Mouse (Mus musculus): ENCODE measurements around the gene Eif3j1. TPM values are rescaled to one million over a fixed set of nuclear protein-coding genes. Genes with fewer than 3 reads are reported as not detected.

Gene Eif3j1
- polyA plus RNA-seq, 1 experiment from 2014 or later = 8.9 TPM

GRCm38 (mm10) chr2:122031970-122032369 is 3.6 kb downstream of the Eif3j1 start:
- no peak overlapping the region for H3K9ac ChIP-seq (ENCODE audit: low read length)
- H3K4me3 ChIP-seq (replicated peaks; ENCODE audit: low read length) = no peak overlapping the region

DNA sequence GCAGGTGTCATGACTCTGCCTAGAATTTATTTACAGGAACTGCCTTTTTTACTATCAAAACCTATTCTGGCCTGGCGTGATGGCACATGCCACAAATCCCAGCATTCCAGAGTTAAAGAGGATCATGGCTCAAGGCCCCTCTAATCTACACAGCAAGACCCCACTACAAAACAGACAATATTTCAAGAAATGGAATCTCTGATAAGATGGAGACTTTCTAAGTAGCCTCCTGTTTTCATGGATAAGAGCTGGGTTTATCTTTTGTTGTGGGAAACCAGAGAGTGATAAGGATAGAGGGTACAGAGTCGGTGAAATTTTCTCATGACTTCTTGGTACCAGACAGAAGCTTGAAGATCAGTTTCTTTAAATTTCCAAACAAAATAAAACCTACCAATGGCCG is 7.7 kb downstream of the Eif3j1 start:
- no peak overlapping the region for H3K27ac ChIP-seq (ENCODE audit: low read length)
- H3K4me3 ChIP-seq (replicated peaks; ENCODE audit: low read length) = no peak overlapping the region
- H3K9ac ChIP-seq (ENCODE audit: low read length) = no peak overlapping the region
- WGBS = 80% methylated on average over 3 of the region's 3 CpGs
- no peaks in the 10 kb centered on the region for H3K27me3 ChIP-seq (ENCODE audit: control insufficient read depth, insufficient read depth, low read length)
- H3K4me1 ChIP-seq (ENCODE audit: control insufficient read depth, insufficient read depth, low read length) = no peaks in the 10 kb centered on the region
- ATAC-seq (ENCODE audit: insufficient read depth, low FRiP score) = no peak
- peaks cover 7% of the 10 kb centered on the region; the same call in 1 of the 2 replicates for H3K36me3 ChIP-seq (ENCODE audit: control insufficient read depth, insufficient read depth, low read length)
- no peaks in the 10 kb centered on the region for H3K9me3 ChIP-seq (replicated peaks; ENCODE audit: control insufficient read depth, low read length)
- H3K4me2 ChIP-seq (ENCODE audit: low read depth, low read length) = no peak overlapping the region

More at GRCm38 (mm10) chr2:122031970-122032369, 3.6 kb downstream of the Eif3j1 start:
- H3K4me1 ChIP-seq (ENCODE audit: control insufficient read depth, insufficient read depth, low read length) = no peaks in the 10 kb centered on the region; the same call in 1 of the 2 replicates
- no peaks in the 10 kb centered on the region for H3K9me3 ChIP-seq (replicated peaks; ENCODE audit: control insufficient read depth, low read length)
- ATAC-seq (ENCODE audit: insufficient read depth, low FRiP score) = no peak
- no peaks in the 10 kb centered on the region for H3K27me3 ChIP-seq (ENCODE audit: control insufficient read depth, insufficient read depth, low read length)
- 82% methylated on average over 5 of the region's 6 CpGs for WGBS
- peaks cover 5% of the 10 kb centered on the region; the same call in 1 of the 2 replicates for H3K36me3 ChIP-seq (ENCODE audit: control insufficient read depth, insufficient read depth, low read length)
- H3K4me2 ChIP-seq (ENCODE audit: low read depth, low read length) = no peak overlapping the region
- no peak overlapping the region for H3K27ac ChIP-seq (ENCODE audit: low read length)

DNA sequence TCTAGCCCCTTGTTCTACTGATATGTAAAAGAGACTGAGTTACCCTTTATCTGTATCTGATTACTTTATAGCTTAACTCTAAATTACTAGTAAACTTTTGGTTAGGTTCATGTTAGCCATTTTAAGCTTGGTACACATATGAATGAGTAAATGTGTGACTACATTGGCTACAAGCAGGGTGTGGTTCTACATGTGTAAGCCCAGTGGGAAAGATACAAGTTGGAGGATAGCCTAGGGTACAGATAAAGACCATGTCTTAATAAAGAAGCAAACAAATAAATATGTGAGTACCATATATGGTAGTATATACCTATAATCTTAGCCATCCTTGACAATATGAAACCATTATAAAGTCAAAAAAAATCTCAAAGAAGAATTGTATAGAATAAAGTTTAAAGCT is 15.6 kb downstream of the Eif3j1 start:
- H3K9ac ChIP-seq (ENCODE audit: low read length) = no peak overlapping the region
- H3K4me1 ChIP-seq (ENCODE audit: control insufficient read depth, insufficient read depth, low read length) = no peaks in the 10 kb centered on the region
- no peak overlapping the region for H3K4me3 ChIP-seq (replicated peaks; ENCODE audit: low read length)
- H3K4me2 ChIP-seq (ENCODE audit: low read depth, low read length) = no peak overlapping the region
- H3K27me3 ChIP-seq (ENCODE audit: control insufficient read depth, insufficient read depth, low read length) = no peaks in the 10 kb centered on the region
- no peak for ATAC-seq (ENCODE audit: insufficient read depth, low FRiP score)
- H3K27ac ChIP-seq (ENCODE audit: low read length) = no peak overlapping the region
- H3K36me3 ChIP-seq (ENCODE audit: control insufficient read depth, insufficient read depth, low read length) = 0 out of 2 replicates have a peak, but pooled peaks cover 8% of the 10 kb centered on the region
- H3K9me3 ChIP-seq (replicated peaks; ENCODE audit: control insufficient read depth, low read length) = no peaks in the 10 kb centered on the region

- no peaks in the 10 kb centered on the region for H3K4me1 ChIP-seq (ENCODE audit: control insufficient read depth, insufficient read depth, low read length)
- peaks cover 11% of the 10 kb centered on the region for H3K36me3 ChIP-seq (ENCODE audit: control insufficient read depth, insufficient read depth, low read length)
- H3K27ac ChIP-seq (ENCODE audit: low read length) = no peak overlapping the region
- H3K4me2 ChIP-seq (ENCODE audit: low read depth, low read length) = no peak overlapping the region
- no peak for ATAC-seq (ENCODE audit: insufficient read depth, low FRiP score)
- no peak overlapping the region for H3K9ac ChIP-seq (ENCODE audit: low read length)
- WGBS = 84% methylated on average over 11 of the region's 11 CpGs
- H3K9me3 ChIP-seq (replicated peaks; ENCODE audit: control insufficient read depth, low read length) = no peaks in the 10 kb centered on the region
- H3K27me3 ChIP-seq (ENCODE audit: control insufficient read depth, insufficient read depth, low read length) = no peaks in the 10 kb centered on the region
- H3K4me3 ChIP-seq (replicated peaks; ENCODE audit: low read length) = no peak overlapping the region
These were observed 31.2 kb downstream of the Eif3j1 start for GRCm38 (mm10) chr2:122059365-122060115.

DNA sequence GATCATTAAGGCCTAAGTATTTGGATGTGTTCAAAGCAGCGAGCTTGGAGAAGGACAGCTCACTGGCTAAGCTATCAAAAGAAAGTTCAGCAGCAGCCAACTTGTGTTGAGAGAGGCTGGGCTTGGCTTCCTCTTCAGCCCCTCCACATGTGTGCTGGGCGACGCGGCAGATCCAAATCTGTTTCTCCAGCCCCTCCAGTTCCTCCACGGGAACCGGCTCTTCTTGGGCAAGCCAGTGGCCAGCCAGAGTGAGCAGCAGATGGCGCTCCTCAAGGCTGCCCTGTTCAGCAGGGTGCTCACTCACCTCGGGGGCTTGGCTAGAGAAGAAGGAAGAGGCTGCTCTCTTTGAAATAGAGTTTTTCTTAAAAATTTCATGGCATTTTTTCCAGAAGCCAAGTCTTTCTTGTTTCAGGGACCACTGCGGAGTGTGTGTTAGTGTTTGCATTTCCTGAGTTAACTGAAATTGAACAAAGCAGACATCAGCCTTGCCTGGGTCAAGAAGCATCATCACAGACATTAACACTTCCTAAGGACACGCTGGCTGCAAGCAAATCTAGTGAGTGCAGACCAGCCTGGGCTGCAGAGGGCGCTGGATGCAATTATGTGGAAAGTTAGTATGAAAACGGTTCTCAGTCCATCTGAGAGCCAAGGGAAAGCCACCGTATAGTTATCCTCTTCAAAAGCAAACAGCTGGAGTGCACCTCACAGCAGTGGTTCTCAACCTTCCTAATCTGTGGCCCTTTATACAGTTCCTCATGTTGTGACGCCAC is 37.0 kb downstream of the Eif3j1 start:
- WGBS = 48% methylated on average over 14 of the region's 14 CpGs
- no peaks in the 10 kb centered on the region for H3K4me1 ChIP-seq (ENCODE audit: control insufficient read depth, insufficient read depth, low read length)
- no peaks in the 10 kb centered on the region for H3K9me3 ChIP-seq (replicated peaks; ENCODE audit: control insufficient read depth, low read length)
- H3K36me3 ChIP-seq (ENCODE audit: control insufficient read depth, insufficient read depth, low read length) = peaks cover 4% of the 10 kb centered on the region; the same call in 1 of the 2 replicates
- no peak overlapping the region for H3K27ac ChIP-seq (ENCODE audit: low read length)
- ATAC-seq (ENCODE audit: insufficient read depth, low FRiP score) = 0 out of 2 replicates have a peak, but pooled peaks have one; percentile 22
- no peak overlapping the region for H3K4me3 ChIP-seq (replicated peaks; ENCODE audit: low read length)
- H3K9ac ChIP-seq (ENCODE audit: low read length) = no peak overlapping the region
- H3K27me3 ChIP-seq (ENCODE audit: control insufficient read depth, insufficient read depth, low read length) = no peaks in the 10 kb centered on the region
- H3K4me2 ChIP-seq (ENCODE audit: low read depth, low read length) = no peak overlapping the region

- Histone ChIP-seq H3K4me1 (ENCODE audit: control insufficient read depth, insufficient read depth, low read length) (no peaks in the 10 kb centered on the region), H3K27ac (ENCODE audit: low read length) (no peak overlapping the region), H3K4me2 (ENCODE audit: low read depth, low read length) (no peak overlapping the region), H3K9ac (ENCODE audit: low read length) (no peak overlapping the region), H3K27me3 (ENCODE audit: control insufficient read depth, insufficient read depth, low read length) (no peaks in the 10 kb centered on the region), H3K9me3 (replicated peaks; ENCODE audit: control insufficient read depth, low read length) (no peaks in the 10 kb centered on the region), H3K4me3 (replicated peaks; ENCODE audit: low read length) (no peak overlapping the region), H3K36me3 (ENCODE audit: control insufficient read depth, insufficient read depth, low read length) (peaks cover 4% of the 10 kb centered on the region; the same call in 1 of the 2 replicates)
- WGBS = 76% methylated on average over 8 of the region's 8 CpGs
- ATAC-seq (ENCODE audit: insufficient read depth, low FRiP score) = no peak
These were observed 37.9 kb downstream of the Eif3j1 start for GRCm38 (mm10) chr2:122066241-122066640.

DNA sequence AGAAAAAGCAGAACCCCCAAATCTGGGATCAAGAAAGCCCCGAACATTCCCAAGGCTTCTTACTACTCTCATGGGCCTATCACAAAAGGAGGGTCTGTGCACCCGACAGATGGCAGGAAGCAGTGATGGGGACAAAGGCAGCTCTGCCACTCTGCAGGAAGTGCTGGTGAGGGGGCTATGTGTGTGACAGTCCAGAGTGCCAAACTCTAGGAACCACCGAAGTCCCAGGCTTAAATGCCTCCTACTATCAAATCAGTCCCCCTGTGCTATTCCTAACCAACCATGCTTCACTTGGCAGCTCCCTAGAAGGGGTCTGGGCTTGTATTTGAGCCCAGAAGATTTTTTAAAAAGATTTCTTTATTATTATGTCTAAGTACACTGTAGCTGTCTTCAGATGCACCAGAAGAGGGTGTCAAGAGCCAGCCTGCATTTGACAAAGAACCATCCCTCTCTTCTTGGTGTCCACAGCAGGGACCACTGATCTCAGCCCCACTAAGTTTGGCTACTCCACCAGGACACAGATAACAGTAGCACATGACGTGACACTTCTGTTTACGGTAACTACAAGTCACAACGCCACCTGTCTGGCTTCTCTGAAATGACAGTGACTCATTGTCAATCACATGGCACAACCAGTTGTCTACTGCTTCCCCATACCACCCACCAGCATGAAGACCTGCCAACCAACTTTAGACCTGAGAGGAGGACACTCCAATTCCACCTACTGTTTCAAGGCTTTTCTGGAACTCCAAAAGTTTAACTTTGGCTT is 41.0 kb downstream of the Eif3j1 start:
- 85% methylated on average over 6 of the region's 6 CpGs for WGBS
- no peak overlapping the region for H3K4me3 ChIP-seq (replicated peaks; ENCODE audit: low read length)
- peaks cover 4% of the 10 kb centered on the region; the same call in 1 of the 2 replicates for H3K36me3 ChIP-seq (ENCODE audit: control insufficient read depth, insufficient read depth, low read length)
- H3K4me2 ChIP-seq (ENCODE audit: low read depth, low read length) = no peak overlapping the region
- H3K9ac ChIP-seq (ENCODE audit: low read length) = no peak overlapping the region
- no peak overlapping the region for H3K27ac ChIP-seq (ENCODE audit: low read length)
- no peaks in the 10 kb centered on the region for H3K9me3 ChIP-seq (replicated peaks; ENCODE audit: control insufficient read depth, low read length)
- no peak for ATAC-seq (ENCODE audit: insufficient read depth, low FRiP score)
- no peaks in the 10 kb centered on the region for H3K27me3 ChIP-seq (ENCODE audit: control insufficient read depth, insufficient read depth, low read length)
- H3K4me1 ChIP-seq (ENCODE audit: control insufficient read depth, insufficient read depth, low read length) = no peaks in the 10 kb centered on the region

- no peaks in the 10 kb centered on the region for H3K9me3 ChIP-seq (replicated peaks; ENCODE audit: control insufficient read depth, low read length)
- no peak overlapping the region for H3K4me2 ChIP-seq (ENCODE audit: low read depth, low read length)
- H3K4me3 ChIP-seq (replicated peaks; ENCODE audit: low read length) = no peak overlapping the region
- H3K36me3 ChIP-seq (ENCODE audit: control insufficient read depth, insufficient read depth, low read length) = peaks cover 4% of the 10 kb centered on the region; the same call in 1 of the 2 replicates
- no peak for ATAC-seq (ENCODE audit: insufficient read depth, low FRiP score)
- no peaks in the 10 kb centered on the region for H3K4me1 ChIP-seq (ENCODE audit: control insufficient read depth, insufficient read depth, low read length)
- no peak overlapping the region for H3K27ac ChIP-seq (ENCODE audit: low read length)
- WGBS = 42% methylated on average over 5 of the region's 5 CpGs
- H3K9ac ChIP-seq (ENCODE audit: low read length) = no peak overlapping the region
- H3K27me3 ChIP-seq (ENCODE audit: control insufficient read depth, insufficient read depth, low read length) = no peaks in the 10 kb centered on the region
These were observed 41.6 kb downstream of the Eif3j1 start for GRCm38 (mm10) chr2:122069922-122070321.

All from stomach, embryonic 16.5 days (tissue).